Mouse (Mus musculus) forebrain, postnatal 0 days (tissue): ENCODE results near the gene Ppp2r5e. TPM values are rescaled to one million over a fixed set of nuclear protein-coding genes. Genes with fewer than 3 reads are reported as not detected.

Experiments
- ATAC-seq: fragments of 200-750 bp; cut with Nextera tagmentation; 2 replicates; pipeline ENCODE4 v1.8.0; 2017; ENCODE audit warnings: mild to moderate bottlenecking, moderate library complexity
- DNase-seq: peaks from one replicate; pipeline ENCODE4 v3.0.0-alpha.2; 2015
- H3K27ac ChIP-seq: fragments of 300-500 bp; sonication (generic); 2 replicates; pipeline ENCODE4 v1.5.1; 2014; ENCODE audit warnings: low read depth, mild to moderate bottlenecking, antibody characterized with exemption, low read length, moderate library complexity, mixed read lengths
- H3K27me3 ChIP-seq: fragments of 300-500 bp; sonication (generic); 2 replicates; pipeline ENCODE4 v1.6.1; 2014; ENCODE audit warnings: mild to moderate bottlenecking, low read length, mixed read lengths; ENCODE audit not compliant: insufficient read depth
- H3K36me3 ChIP-seq: fragments of 300-500 bp; sonication (generic); 2 replicates; pipeline ENCODE4 v1.6.1; 2014; ENCODE audit warnings: mild to moderate bottlenecking, moderate library complexity; ENCODE audit not compliant: insufficient read depth
- H3K4me1 ChIP-seq: fragments of 300-500 bp; sonication (generic); 2 replicates; pipeline ENCODE4 v1.6.1; 2014; ENCODE audit warnings: antibody characterized with exemption; ENCODE audit not compliant: insufficient read depth
- H3K4me2 ChIP-seq: fragments of 300-500 bp; sonication (generic); 2 replicates; pipeline ENCODE4 v1.6.1; 2014; ENCODE audit warnings: low read depth, mild to moderate bottlenecking, moderate library complexity
- H3K4me3 ChIP-seq: fragments of 300-500 bp; sonication (generic); 2 replicates; pipeline ENCODE4 v1.5.1; 2014; ENCODE audit warnings: low read depth, low read length, mixed read lengths
- H3K9ac ChIP-seq: fragments of 300-500 bp; sonication (generic); 2 replicates; pipeline ENCODE4 v1.6.1; 2014; ENCODE audit warnings: mild to moderate bottlenecking
- H3K9me3 ChIP-seq: fragments of 300-500 bp; sonication (generic); 2 replicates; pipeline ENCODE4 v1.6.1; 2016; ENCODE audit warnings: low read length
- CTCF ChIP-seq: sonication (generic); IDR thresholded peaks from 2 replicates; pipeline ENCODE4 v1.5.1; 2016; ENCODE audit warnings: antibody characterized with exemption, control low read depth, low read depth
- WGBS: fragments of 180-500 bp; shearing (Covaris S2); extraction: QIAGEN DNeasy Blood & Tissue Kit; methylation state at CpG from one replicate; pipeline ENCODE4 v1.1.7; 2014; 5-methylcytosine and 5-hydroxymethylcytosine counted together
- polyA plus RNA-seq: library from polyadenylated mRNA; unstranded; fragments of >200 nt; fragmentation: Nextera tagmentation; extraction: Ambion mirVana; gene quantifications from 2 replicates; pipeline ENCODE4 v1.2.1, GENCODE M21; 2015
- total RNA-seq: library from RNA; depleted of rRNA; stranded (reverse); fragments of >200 nt; gene quantifications from 2 replicates; pipeline ENCODE4 v1.2.3, GENCODE M21; 2014

Ppp2r5e gene
- total and polyA plus RNA-seq, 2 experiments from 2014 or later: 26.7 to 50.8 TPM

- H3K36me3 ChIP-seq: no peaks in the 10 kb centered on the region
- no peak overlapping the region for H3K4me3 ChIP-seq
- H3K9ac ChIP-seq: no peak overlapping the region
- no peak for ATAC-seq
- no peak overlapping the region for H3K27ac ChIP-seq
- no peaks in the 10 kb centered on the region for H3K9me3 ChIP-seq
- no peak for DNase-seq
- peaks cover 8% of the 10 kb centered on the region for H3K4me1 ChIP-seq
- TF ChIP-seq CTCF: no peak
- no peaks in the 10 kb centered on the region for H3K27me3 ChIP-seq
- H3K4me2 ChIP-seq: no peak overlapping the region
- 57% methylated on average over 3 of the region's 3 CpGs for WGBS
Observed at GRCm38 (mm10) chr12:75539228-75539627, 56.8 kb downstream of the Ppp2r5e start.

- H3K9ac ChIP-seq: no peak overlapping the region
- H3K4me1 ChIP-seq: peaks cover 8% of the 10 kb centered on the region
- H3K4me2 ChIP-seq: no peak overlapping the region
- H3K27ac ChIP-seq: no peak overlapping the region
- no peak for ATAC-seq
- no peak for TF ChIP-seq CTCF
- no peak overlapping the region for H3K4me3 ChIP-seq
- H3K9me3 ChIP-seq: no peaks in the 10 kb centered on the region
- WGBS: 64% methylated on average over 6 of the region's 6 CpGs
- no peaks in the 10 kb centered on the region for H3K36me3 ChIP-seq
- H3K27me3 ChIP-seq: no peaks in the 10 kb centered on the region
- DNase-seq: no peak
Observed at GRCm38 (mm10) chr12:75537673-75538423, 58.2 kb downstream of the Ppp2r5e start.

GRCm38 (mm10) chr12:75537019-75537672, 58.9 kb downstream of the Ppp2r5e start:
- Histone ChIP-seq H3K9ac (no peak overlapping the region), H3K9me3 (no peaks in the 10 kb centered on the region), H3K4me3 (no peak overlapping the region), H3K27ac (no peak overlapping the region), H3K4me1 (peaks cover 8% of the 10 kb centered on the region), H3K27me3 (no peaks in the 10 kb centered on the region), H3K36me3 (no peaks in the 10 kb centered on the region), H3K4me2 (no peak overlapping the region)
- DNase-seq (no peak), ATAC-seq (no peak)
- no peak for TF ChIP-seq CTCF
- WGBS: 29% methylated on average over 7 of the region's 7 CpGs

- no peaks in the 10 kb centered on the region for H3K36me3 ChIP-seq
- H3K9ac ChIP-seq: no peak overlapping the region
- 48% methylated on average over 7 of the region's 7 CpGs for WGBS
- TF ChIP-seq CTCF: no peak
- H3K27ac ChIP-seq: no peak overlapping the region
- H3K27me3 ChIP-seq: no peaks in the 10 kb centered on the region
- H3K4me2 ChIP-seq: no peak overlapping the region
- H3K4me1 ChIP-seq: peaks cover 8% of the 10 kb centered on the region
- no peak overlapping the region for H3K4me3 ChIP-seq
- H3K9me3 ChIP-seq: no peaks in the 10 kb centered on the region
- ATAC-seq: no peak
- DNase-seq: no peak
Observed at GRCm38 (mm10) chr12:75536566-75536965, 59.5 kb downstream of the Ppp2r5e start.

- Histone ChIP-seq H3K36me3 (no peaks in the 10 kb centered on the region), H3K4me3 (no peak overlapping the region), H3K27me3 (no peaks in the 10 kb centered on the region), H3K9ac (no peak overlapping the region), H3K27ac (no peak overlapping the region), H3K4me2 (no peak overlapping the region), H3K4me1 (peaks cover 12% of the 10 kb centered on the region), H3K9me3 (no peaks in the 10 kb centered on the region)
- DNase-seq (no peak), ATAC-seq (no peak)
- TF ChIP-seq CTCF: no peak
Observed at GRCm38 (mm10) chr12:75533145-75533544, 62.9 kb downstream of the Ppp2r5e start.

GRCm38 (mm10) chr12:75531895-75532294, 64.2 kb downstream of the Ppp2r5e start:
- no peaks in the 10 kb centered on the region for H3K27me3 ChIP-seq
- H3K9me3 ChIP-seq: no peaks in the 10 kb centered on the region
- no peak for TF ChIP-seq CTCF
- no peak for ATAC-seq
- no peak overlapping the region for H3K4me3 ChIP-seq
- no peak overlapping the region for H3K27ac ChIP-seq
- 64% methylated on average over 2 of the region's 2 CpGs for WGBS
- H3K4me2 ChIP-seq: no peak overlapping the region
- peaks cover 4% of the 10 kb centered on the region; the same call in 1 of the 2 replicates for H3K4me1 ChIP-seq
- no peak overlapping the region for H3K9ac ChIP-seq
- no peak for DNase-seq
- H3K36me3 ChIP-seq: no peaks in the 10 kb centered on the region
